Mouse (Mus musculus): ENCODE results near the gene Adarb2.

- no peak for TF ChIP-seq EP300 (IDR thresholded peaks at IDR 0.05)
- no peak for TF ChIP-seq CTCF (IDR thresholded peaks at IDR 0.05)
Measured at GRCm38 (mm10) chr13:8365523-8365922, 162.9 kb downstream of the Adarb2 start.

All from lung, postnatal 0 days (tissue).